Mouse (Mus musculus): ENCODE data around the gene Krt35.

Krt35 gene

GRCm38 (mm10) chr11:100066236-100067010 is 29.6 kb downstream of the Krt35 start:
- DNase-seq = no peak

GRCm38 (mm10) chr11:100058875-100059274 is 37.2 kb downstream of the Krt35 start:
- DNase-seq = no peak

GRCm38 (mm10) chr11:100055686-100056655 is 40.1 kb downstream of the Krt35 start:
- no peak for DNase-seq

GRCm38 (mm10) chr11:100050451-100050850 is 45.6 kb downstream of the Krt35 start, which contains the start of gene Krt31:
Gene Krt31 (minus strand): TSS chr11:100050551.
- no peak for DNase-seq

- DNase-seq = no peak
Observed at GRCm38 (mm10) chr11:100047193-100047592, 48.8 kb downstream of the Krt35 start.

DNA sequence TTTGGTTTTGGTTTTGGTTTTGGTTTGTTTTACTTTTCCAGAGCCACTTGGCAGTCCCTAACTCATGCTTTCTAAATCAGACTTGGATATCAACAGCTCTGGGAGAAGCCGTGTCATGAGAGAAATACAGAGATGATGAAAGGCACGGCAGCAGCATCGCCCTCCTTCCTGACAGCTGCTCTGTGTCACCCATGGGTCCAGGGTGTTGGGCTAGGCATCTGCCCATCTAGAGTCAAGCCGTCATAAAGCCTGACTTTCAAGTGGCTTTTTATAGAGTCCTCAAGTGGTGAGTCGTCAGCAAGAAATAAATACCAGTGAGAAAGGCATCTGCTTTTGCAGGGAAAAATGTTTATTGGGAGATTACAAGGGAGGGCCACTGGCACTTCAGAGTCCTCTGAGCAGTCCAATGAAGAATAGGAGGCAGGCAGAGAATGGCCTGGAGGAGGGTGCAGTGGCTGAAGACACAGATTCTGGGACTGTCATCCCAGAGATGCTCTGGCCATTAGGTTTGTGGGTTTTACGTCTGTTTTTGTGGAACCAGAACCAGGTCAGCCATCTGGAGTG is 49.7 kb downstream of the Krt35 start:
- no peak for DNase-seq
